Mouse (Mus musculus) left cerebral cortex, adult 8-10 months (tissue): Measurements from ENCODE around the gene Smc3. TPM values are rescaled to one million over a fixed set of nuclear protein-coding genes. Genes with fewer than 3 reads are reported as not detected.

Source experiments
- total RNA-seq, 4 experiments: library from RNA; stranded (reverse); gene quantifications; 2 replicates each; pipeline ENCODE4 v1.2.4; 2022

The Smc3 gene
- total RNA-seq, 4 experiments from 2014 or later: 37.0 to 42.3 (median 40.1) TPM

Other genes starting within 250 kb of the Smc3 start
- not detected for gene Gm10197, start 228.6 kb upstream of the Smc3 start, total RNA-seq
- 10 to 100 TPM; 33.2 to 38.1 (median 36.3) TPM for gene Smndc1, start 209.8 kb upstream of the Smc3 start, total RNA-seq
- 10 to 100 TPM in 2 of 4 experiments, 1 to 10 TPM in 2; 7.8 to 12.1 (median 10.0) TPM for gene Dusp5, start 71.3 kb upstream of the Smc3 start, total RNA-seq
- gene Nutf2-ps1, start 11.3 kb upstream of the Smc3 start, total RNA-seq: 10 to 100 TPM; 41.8 to 54.3 (median 47.0) TPM
- gene Rbm20, start 76.9 kb downstream of the Smc3 start, total RNA-seq: 1 to 10 TPM; 4.7 to 6.5 (median 5.8) TPM